Mouse (Mus musculus) intestine, postnatal 0 days (tissue): Measurements from ENCODE around the gene Tbx22. TPM values are rescaled to one million over a fixed set of nuclear protein-coding genes. Genes with fewer than 3 reads are reported as not detected.

Experiments
- ATAC-seq: fragments of 200-750 bp; cut with Nextera tagmentation; 2 replicates; pipeline ENCODE4 v1.8.0; 2017; ENCODE audit warnings: mild to moderate bottlenecking, moderate TSS enrichment, moderate library complexity
- H3K27ac ChIP-seq: fragments of 300-500 bp; sonication (generic); 2 replicates; pipeline ENCODE4 v1.5.1; 2014; ENCODE audit warnings: mild to moderate bottlenecking, low read depth, low read length, moderate library complexity
- H3K27me3 ChIP-seq: fragments of 300-500 bp; sonication (generic); replicated peaks from 2 replicates; pipeline ENCODE4 v1.6.1; 2014; ENCODE audit warnings: low read length, mixed read lengths; ENCODE audit not compliant: control insufficient read depth, insufficient read depth
- H3K36me3 ChIP-seq: fragments of 300-500 bp; sonication (generic); 2 replicates; pipeline ENCODE4 v1.6.1; 2014; ENCODE audit warnings: mild to moderate bottlenecking, moderate library complexity; ENCODE audit not compliant: control insufficient read depth, insufficient read depth
- H3K4me1 ChIP-seq: fragments of 300-500 bp; sonication (generic); replicated peaks from 2 replicates; pipeline ENCODE4 v1.6.1; 2014; ENCODE audit warnings: antibody characterized with exemption, low read length, mixed read lengths; ENCODE audit not compliant: control insufficient read depth, insufficient read depth
- H3K4me2 ChIP-seq: fragments of 300-500 bp; sonication (generic); replicated peaks from 2 replicates; pipeline ENCODE4 v1.6.1; 2014; ENCODE audit warnings: low read depth, mild to moderate bottlenecking, moderate library complexity
- H3K4me3 ChIP-seq: fragments of 300-500 bp; sonication (generic); 2 replicates; pipeline ENCODE4 v1.5.1; 2014; ENCODE audit warnings: low read depth, low read length
- H3K9ac ChIP-seq: fragments of 300-500 bp; sonication (generic); 2 replicates; pipeline ENCODE4 v1.6.1; 2014; ENCODE audit warnings: mild to moderate bottlenecking, low read depth, low read length
- H3K9me3 ChIP-seq: fragments of 300-500 bp; sonication (generic); 2 replicates; pipeline ENCODE4 v1.6.1; 2016; ENCODE audit warnings: mixed run types; ENCODE audit not compliant: control insufficient read depth
- CTCF ChIP-seq: sonication (generic); IDR thresholded peaks from 2 replicates; pipeline ENCODE4 v1.5.1; 2016; ENCODE audit warnings: low read depth, mild to moderate bottlenecking, control low read depth, antibody characterized with exemption, moderate library complexity
- WGBS: fragments of 180-500 bp; shearing (Covaris S2); extraction: QIAGEN DNeasy Blood & Tissue Kit; methylation state at CpG from one replicate; pipeline ENCODE4 v1.1.7; 2014; 5-methylcytosine and 5-hydroxymethylcytosine counted together
- polyA plus RNA-seq: library from polyadenylated mRNA; unstranded; fragments of >200 nt; fragmentation: Nextera tagmentation; extraction: Ambion mirVana; gene quantifications from 2 replicates; pipeline ENCODE4 v1.2.1, GENCODE M21; 2015

Gene Tbx22
- not detected in 2 replicates for polyA plus RNA-seq

DNA sequence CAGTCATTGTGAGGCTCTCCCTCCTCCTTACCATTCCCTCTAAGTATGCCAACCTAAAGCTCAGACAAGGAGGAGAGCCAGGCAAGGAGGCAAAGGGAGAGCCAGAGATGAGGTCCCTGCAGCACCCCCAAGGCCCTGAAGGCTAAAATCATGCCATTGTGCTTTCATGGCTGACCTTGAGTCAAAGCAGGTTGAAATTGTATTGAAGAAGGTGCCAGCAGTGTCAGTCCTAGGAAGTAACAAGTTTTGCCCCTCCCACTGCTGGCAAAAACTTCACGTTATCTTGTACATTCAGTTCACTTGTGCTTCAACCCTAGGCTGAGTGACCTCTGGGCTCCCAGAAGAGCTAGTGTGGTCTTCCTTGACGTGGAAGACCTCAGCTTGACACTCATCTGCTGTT is at the start of gene Tbx22:
Gene Tbx22 (plus strand): TSS at position 301 of the 400 bp plus-strand sequence.
- Histone ChIP-seq H3K9me3 (no peaks in the 10 kb centered on the region), H3K4me2 (no peak within 1 kb of the TSS)
- 49% methylated on average over 2 of the region's 2 CpGs for WGBS

DNA sequence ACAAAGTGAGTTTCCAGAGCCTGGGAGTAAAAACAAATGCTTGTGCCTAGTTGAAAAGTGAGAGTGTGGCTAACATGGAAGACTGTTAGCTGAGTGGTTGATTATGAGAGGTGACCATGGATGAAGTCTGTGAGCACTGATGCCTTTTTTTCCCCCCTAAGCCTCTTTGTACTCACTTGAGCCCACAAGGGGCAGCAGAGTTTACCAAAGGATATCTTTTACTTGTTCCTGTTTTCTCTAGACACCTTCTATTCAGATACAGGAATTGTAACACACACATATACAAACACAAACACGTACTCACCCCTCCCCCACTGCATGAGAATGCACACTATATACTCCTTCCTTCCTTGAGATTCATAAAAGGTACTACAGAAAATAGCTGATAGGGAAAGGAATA is 913 bp downstream of the Tbx22 start:
- ATAC-seq, result no peak
- H3K9me3 ChIP-seq, result no peaks in the 10 kb centered on the region
- no peak for TF ChIP-seq CTCF

More for the DNA sequence above, at the start of gene Tbx22:
- no peaks in the 10 kb centered on the region for H3K4me1 ChIP-seq
- H3K36me3 ChIP-seq, result no peaks in the 10 kb centered on the region
- ATAC-seq, result no peak
- TF ChIP-seq CTCF, result no peak
- H3K27ac ChIP-seq, result no peak within 1 kb of the TSS
- no peak within 1 kb of the TSS for H3K4me3 ChIP-seq
- no peaks in the 10 kb centered on the region for H3K27me3 ChIP-seq
- no peak within 1 kb of the TSS for H3K9ac ChIP-seq

DNA sequence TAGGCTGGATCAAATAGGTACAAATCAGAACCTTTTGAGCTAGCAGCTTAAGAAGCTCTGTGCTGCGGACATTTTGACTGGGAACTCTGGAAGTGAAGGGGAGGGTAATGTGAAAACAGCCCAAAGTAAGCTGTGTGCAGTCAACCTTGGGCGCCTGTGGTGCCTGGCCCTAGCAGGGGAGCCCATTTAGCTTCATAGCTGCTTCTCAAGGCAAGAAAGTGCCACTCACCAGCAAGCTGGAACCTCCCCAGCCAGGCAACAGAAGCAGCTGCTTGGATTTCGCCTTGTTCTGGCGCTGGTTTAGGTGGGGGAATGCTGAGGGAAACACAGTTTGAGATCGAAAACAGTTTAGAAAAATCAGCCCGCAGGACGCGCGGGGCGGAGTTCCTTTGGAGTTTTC is 11.4 kb downstream of the Tbx22 start:
- Histone ChIP-seq H3K4me2 (peak overlapping the region; percentile 35), H3K9me3 (no peaks in the 10 kb centered on the region), H3K4me3 (peak overlapping the region; percentile 16; the same call in 1 of the 2 replicates), H3K9ac (no peak overlapping the region), H3K4me1 (no peaks in the 10 kb centered on the region), H3K36me3 (no peaks in the 10 kb centered on the region), H3K27me3 (0 out of 2 replicates have a peak, but pooled peaks cover 3% of the 10 kb centered on the region), H3K27ac (no peak overlapping the region)
- WGBS, result 19% methylated on average over 10 of the region's 10 CpGs
- no peak for TF ChIP-seq CTCF
- no peak for ATAC-seq

More for the DNA sequence above, 913 bp downstream of the Tbx22 start:
- no peaks in the 10 kb centered on the region for H3K36me3 ChIP-seq
- no peak overlapping the region for H3K27ac ChIP-seq
- H3K4me1 ChIP-seq, result no peaks in the 10 kb centered on the region
- WGBS, result 16% methylated on average over 1 of the region's 1 CpGs
- no peak overlapping the region for H3K9ac ChIP-seq
- H3K4me3 ChIP-seq, result no peak overlapping the region
- no peaks in the 10 kb centered on the region for H3K27me3 ChIP-seq
- no peak overlapping the region for H3K4me2 ChIP-seq

DNA sequence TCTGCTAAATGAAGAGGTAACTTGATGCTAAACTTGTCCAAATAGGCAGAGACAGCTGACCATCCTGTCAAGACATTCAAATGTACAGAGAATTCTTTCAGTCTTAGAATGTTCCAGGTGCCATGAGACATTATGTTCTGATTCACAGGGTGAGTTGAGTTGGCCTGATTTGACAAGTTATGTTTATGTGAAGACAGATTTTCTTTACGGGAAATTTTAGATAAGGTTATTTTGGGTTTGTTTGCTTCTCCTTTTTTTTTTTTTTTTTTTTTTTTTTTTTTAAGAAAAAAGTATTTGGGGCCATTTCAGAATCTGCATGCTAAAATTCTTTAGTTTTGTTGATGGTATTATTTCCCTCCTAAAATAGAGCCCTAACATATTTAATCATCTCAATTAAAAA is 40.8 kb downstream of the Tbx22 start:
- Histone ChIP-seq H3K9ac (no peak overlapping the region), H3K9me3 (no peaks in the 10 kb centered on the region), H3K27me3 (no peaks in the 10 kb centered on the region), H3K36me3 (no peaks in the 10 kb centered on the region), H3K4me1 (no peaks in the 10 kb centered on the region), H3K4me2 (no peak overlapping the region), H3K27ac (no peak overlapping the region), H3K4me3 (no peak overlapping the region)
- TF ChIP-seq CTCF, result no peak
- no peak for ATAC-seq
- WGBS, result 68% methylated on average over 1 of the region's 1 CpGs

DNA sequence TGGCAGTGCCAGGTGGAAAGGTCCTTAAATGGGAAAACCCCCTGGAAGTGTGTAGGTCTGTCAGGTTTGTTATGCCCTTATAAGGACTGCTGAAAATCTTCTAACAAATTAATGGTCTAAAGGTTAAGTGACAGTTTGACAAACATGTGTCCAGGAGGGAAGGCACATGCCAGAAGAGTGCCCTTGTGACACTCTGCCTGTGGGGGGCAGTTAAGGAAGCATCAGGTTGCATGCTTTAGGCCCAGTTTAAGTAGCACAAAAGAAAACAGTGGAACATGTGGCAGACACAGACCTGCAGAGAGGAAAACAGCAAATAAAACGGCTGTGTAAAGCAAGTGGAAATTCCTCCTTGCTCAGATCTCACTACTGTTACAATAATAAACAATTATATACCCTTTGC is 55.8 kb downstream of the Tbx22 start:
- no peaks in the 10 kb centered on the region for H3K36me3 ChIP-seq
- H3K27ac ChIP-seq, result no peak overlapping the region
- no peaks in the 10 kb centered on the region for H3K27me3 ChIP-seq
- no peaks in the 10 kb centered on the region for H3K4me1 ChIP-seq
- no peaks in the 10 kb centered on the region for H3K9me3 ChIP-seq
- ATAC-seq, result no peak
- no peak overlapping the region for H3K9ac ChIP-seq
- 26% methylated on average over 1 of the region's 1 CpGs for WGBS
- H3K4me3 ChIP-seq, result no peak overlapping the region
- no peak for TF ChIP-seq CTCF
- H3K4me2 ChIP-seq, result no peak overlapping the region

Other genes with a start within 250 kb of the Tbx22 start
- not detected in 2 replicates for gene Tent5d, start 124.6 kb downstream of the Tbx22 start, polyA plus RNA-seq
- 12.2 and 13.6 TPM in 2 replicates for gene 2610002M06Rik, start 148.4 kb downstream of the Tbx22 start, polyA plus RNA-seq